Mouse (Mus musculus): ENCODE measurements around the gene Eppin.

Eppin gene

DNA sequence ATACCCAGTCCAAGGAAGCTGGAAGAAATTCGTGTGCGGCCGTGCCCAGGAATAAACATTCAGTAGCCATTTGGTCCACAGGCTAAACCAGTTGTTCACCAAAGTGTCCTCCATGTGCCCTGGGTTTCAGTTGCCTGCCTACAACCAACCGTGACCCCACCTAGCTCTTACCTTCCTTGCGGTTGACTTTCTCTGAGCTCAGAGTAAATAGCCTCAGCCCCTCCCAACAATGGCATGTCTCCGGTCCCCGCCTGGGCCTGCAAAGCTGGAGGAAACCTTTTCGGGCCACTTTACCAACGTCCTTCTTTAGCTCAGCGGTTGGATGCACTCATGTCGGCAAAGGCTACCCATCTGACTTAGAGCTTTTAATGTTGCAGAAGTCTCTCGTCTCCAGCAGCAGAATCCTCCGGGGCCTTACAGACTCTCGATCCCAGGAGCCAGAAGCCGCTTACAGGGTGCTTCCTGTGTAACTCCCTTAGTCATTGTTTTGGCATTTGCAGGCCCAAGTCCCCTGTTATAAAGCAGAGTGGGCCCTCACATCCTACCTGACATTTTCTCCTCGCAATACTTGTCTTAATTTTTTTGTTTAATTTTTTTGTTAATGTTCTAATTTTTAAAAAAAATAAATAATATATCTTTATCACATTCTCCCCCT, 34.3 kb downstream of the Eppin start:
- peak; percentile 68 for DNase-seq (ENCODE audit: low spot score)

DNA sequence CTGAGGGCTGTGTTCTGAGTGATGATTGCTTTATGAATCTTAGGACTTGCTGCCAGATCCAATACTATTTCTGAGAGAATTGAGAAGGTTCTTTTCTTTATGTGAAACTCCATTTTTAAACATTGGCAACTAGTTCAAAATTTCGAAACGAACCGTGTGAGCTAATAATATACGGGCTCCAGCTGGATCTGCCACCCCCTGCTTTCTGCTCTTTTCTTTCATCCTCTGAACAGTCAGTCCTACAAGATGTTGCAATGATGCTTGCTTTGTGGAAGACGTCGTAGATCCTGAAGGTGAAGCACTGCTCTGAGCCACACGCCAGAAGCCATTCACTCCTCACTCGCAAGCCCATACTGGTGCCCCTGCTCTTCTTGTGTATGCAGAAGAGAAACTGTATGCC, 35.0 kb downstream of the Eppin start:
- DNase-seq (ENCODE audit: low spot score): no peak

DNA sequence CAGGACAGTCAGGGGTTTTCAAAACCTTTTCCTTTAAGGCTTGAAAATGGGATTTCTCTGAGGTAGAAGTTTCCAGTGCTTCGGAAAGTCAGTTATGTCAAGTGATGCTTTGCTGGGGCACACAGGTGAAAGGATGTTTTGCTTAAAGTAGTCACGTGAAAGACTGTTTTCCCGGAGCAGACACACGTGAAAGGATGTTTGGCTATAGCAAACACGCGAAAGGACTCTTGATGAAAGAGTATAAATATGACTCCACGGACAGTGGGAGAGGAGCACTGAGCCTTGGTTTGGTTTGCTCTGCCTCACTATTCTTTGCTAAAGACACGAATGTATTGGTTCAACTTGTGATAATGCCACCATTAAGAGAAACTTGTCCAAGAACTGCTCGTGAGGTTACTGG, 41.9 kb downstream of the Eppin start:
- no peak for DNase-seq (ENCODE audit: low spot score)

DNA sequence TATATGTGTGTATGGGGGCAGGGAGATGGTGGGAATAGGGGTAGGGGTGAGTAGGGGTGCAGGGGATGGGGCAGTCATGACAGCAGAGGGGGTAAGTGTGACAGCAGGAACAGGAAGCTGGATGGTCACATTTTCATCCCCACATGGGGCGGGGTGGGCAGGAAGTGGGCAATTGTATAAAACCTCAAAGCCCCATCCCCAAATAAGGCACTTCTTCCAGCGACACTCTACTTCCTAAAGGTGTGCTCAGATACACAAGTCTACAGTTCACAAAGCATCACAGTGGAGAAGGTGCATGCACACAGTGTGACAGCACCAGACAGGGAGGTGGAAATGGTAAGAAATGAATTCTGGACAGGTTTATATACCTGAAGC, 42.5 kb downstream of the Eppin start:
- no peak for DNase-seq (ENCODE audit: low spot score)

DNA sequence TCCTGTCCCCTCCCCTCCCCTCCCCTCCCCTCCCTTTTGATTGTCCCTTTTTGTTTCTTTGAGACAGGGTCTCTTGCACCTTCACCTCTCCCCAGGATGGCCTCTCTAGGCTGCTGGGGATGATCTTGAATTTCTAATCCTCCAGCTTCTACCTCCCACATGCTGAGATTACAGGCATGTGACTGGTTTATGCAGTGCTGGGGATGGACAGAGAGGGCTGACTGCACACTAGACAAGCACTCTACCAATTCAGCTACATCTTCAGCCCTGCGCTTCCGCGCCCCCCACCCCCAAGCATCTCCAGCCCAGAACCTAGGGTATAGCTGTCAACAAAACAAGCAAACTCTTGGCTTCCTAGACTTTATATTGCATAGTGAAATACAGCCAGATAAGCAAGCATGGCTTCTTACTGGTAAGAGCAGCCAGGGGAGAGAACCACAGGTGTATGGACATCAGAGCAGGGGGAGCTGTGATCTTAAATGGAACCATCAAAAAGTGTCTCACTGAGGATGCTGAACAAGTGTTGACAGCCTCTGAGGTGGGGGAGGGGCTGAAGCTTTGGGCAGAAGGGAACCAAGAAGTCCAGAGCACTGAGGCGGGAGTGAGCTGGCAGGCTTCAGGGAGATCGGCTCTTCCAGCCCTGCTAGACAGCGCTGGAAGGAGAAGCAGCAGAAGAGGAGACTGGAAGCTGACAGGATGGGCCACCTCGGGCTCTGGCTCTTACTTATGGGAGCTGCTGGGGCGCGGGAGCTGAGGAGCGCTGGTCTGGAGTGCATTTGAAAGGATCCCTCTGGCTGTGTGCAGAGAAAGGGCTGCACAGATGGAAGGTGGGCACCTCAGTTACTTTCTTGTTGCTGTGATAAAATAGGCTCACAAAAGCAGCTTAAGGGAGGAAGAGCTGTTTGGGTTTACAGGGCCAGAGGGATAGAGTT, 43.2 kb downstream of the Eppin start:
- no peak for DNase-seq (ENCODE audit: low spot score)

DNA sequence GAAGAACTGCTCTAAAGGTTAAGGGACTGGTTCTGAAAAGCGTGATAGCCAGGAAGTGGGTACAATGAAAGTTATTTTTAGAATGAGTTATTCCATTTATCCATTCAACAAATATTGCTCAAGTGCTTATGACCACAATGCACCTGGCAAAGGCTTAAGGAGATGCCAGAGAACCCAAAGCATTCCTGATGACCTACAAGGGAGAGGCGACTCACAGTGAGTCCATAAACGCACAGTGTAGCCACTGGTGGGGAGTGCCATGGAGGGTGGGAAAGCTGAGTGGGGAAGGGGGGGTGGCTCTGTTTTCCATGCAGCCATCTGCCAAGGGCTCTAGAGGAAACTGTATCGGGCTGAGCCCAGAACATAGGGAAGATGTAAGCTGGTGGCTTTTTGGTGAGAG, 44.1 kb downstream of the Eppin start:
- no peak for DNase-seq (ENCODE audit: low spot score)

DNA sequence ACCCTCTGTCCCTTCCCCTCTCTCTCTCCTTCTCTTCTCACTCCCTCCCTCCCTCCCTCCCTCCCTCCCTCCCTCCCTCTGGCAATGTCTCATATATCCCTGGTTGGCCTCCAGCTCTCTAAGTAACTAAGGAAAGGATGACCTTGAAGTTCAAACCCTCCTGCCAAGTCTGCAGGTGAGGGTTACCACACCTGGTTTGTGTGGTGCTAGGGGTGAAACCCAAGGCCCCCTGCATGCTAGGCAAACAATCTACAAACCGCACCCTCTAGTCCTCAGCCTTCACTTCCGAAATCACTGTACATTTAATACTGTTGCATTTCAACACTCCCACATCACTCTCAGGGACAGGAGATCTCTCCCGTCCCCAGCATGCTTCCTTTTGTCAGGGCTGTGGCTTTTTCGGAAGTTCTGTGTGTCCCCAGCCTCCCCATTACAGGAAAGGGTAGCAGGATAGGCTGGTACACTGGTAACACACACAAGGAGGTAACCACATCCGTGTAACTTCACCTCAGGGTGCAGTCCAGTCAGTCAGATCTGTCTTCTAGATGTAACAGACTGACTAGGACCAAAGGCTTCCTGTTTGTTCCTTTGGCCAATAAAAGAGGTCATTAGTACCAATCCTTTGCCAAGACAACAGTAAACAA, 48.8 kb downstream of the Eppin start:
- no peak for DNase-seq (ENCODE audit: low spot score)

DNA sequence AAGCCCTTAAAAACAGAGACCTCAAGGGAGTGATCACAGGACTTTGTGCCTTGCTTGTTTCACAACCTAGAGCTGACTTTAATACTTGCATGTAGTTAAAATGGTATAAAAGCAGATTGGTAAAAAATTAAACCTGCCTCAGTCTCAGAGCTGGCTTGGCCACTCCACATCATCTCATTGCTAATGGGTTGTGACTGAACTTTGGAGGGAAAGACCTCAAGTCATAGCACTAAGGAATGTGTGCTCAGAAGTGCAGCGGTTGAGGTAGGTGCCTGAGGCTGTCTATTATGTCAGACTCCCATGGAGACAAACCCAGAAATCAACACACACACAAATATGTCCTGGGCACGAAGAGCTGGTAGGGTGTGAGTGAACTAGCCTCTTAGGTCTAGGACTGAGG, 49.6 kb downstream of the Eppin start:
- DNase-seq (ENCODE audit: low spot score): no peak

DNA sequence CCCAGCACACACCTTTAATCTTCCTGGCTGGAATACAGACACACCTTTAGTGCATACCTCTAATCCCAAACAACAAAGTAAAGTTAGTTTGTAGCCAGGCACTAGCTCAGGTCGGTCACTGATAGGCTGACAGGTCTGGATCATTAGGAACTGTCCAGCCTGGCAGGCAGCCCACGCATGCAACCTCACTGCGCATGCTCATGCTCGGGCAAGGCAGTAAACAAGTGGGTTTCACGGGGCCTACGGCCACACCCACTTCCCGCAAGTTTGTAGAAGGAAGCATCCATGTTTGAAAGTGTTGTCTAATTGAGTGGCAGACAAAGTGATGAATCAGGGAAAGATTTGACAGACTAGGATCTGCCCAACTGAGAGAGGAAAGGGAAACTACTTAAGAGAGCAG, 50.8 kb downstream of the Eppin start:
- no peak for DNase-seq (ENCODE audit: low spot score)

DNA sequence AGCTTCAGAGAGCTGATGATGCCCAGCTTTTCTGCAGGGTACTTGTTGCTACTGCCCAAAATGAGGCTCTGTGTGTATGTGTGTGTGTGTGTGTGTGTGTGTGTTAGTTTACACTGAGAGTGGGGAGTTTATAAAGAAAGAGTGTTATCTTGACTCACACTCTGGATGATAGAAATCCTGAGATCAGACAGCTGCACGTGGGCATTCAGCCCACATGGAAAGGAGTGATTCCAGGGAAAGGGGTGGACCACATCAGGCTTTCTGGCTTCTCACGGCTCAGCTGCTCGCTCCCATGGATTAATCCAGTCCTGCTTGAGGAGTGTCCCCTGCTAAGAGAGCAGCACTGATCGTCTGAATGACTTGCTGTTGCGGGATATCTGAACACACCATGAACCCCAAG, 51.3 kb downstream of the Eppin start:
- DNase-seq (ENCODE audit: low spot score): peak; percentile 44

DNA sequence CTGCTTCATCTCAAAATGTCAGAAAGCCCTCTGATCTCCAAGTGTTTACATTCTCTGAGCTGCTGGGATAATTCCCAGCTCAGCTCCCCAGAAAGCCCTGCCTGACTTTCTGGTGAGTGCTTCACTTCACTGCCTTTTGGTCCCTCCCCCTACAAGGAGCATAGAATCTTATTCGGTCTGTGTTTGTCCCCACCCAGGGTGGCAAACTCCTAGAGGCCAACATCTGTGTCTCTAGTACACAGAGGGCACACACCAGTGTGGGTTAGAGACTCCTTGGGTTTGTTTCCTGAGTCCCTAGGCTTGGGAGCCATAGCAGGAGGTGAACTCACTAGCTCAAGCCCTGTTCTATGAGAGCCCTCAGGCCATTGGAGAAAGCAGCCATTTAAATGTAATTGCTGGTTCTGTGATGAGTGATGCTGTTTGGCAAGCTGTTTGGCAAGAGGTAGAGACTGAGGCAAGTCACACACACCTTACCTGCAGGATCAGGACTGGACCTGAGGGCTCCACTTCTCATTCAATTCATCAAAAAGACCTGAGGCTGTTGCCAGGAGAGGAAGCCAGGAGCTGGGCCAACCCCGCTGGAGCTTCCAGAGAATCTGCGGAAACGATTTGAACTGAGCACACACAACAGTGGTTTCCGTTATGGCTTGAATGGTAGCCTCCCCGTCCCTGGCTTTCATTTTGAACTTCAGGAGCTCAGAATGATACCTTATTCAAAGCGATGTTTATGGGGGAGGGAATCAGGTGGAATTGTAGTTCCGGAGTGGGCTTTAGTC, 52.6 kb downstream of the Eppin start:
- DNase-seq (ENCODE audit: low spot score): no peak

All from urinary bladder, postnatal 14 days (tissue).